Mouse (Mus musculus): Measurements from ENCODE around the gene Magea10. TPM values are rescaled to one million over a fixed set of nuclear protein-coding genes. Genes with fewer than 3 reads are reported as not detected.

Gene Magea10
- not detected for total RNA-seq (2021)

GRCm38 (mm10) chrX:72386758-72387157 lies at the start of gene Magea10:
Magea10 (minus strand) TSS chrX:72386858.
- no peak for DNase-seq

GRCm38 (mm10) chrX:72381972-72382371 lies 4.7 kb downstream of the Magea10 start:
- no peak for DNase-seq

Other genes with a start within 250 kb of the Magea10 start
- not detected for gene Magea4, start 164.8 kb downstream of the Magea10 start, total RNA-seq (2021)
- gene Gabre, start 112.1 kb downstream of the Magea10 start, total RNA-seq (2021) = under 1 TPM; 0.17 to 0.18 TPM